Mouse (Mus musculus) urinary bladder, postnatal 10 days (tissue): ENCODE measurements around the gene Gm20388.

Source experiments
- DNase-seq: peaks from one replicate; pipeline ENCODE4 v3.0.0; 2022; ENCODE audit warnings: low spot score

Gm20388 gene

DNA sequence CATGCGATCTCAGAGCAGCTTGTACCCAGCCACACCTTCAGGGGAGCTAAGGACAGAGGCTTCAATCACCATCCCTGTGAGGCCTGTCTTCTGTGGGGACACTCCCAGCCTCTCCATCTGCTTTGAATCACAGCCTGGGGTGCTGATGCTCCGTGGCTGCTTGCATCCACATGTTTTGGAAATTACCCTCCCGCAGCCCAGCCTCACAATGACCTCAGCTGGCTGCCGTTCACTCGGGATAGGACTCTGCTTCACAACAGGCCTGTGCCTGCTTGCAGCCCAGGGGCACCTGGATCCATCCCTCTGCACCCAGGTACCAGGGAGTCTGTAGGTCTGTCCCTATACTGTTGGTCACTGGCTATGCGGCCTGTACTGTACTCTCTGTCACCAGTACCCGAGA, 2153.7 kb downstream of the Gm20388 start:
- no peak for DNase-seq

- DNase-seq = no peak
Measured at GRCm38 (mm10) chr8:122067783-122068505, 2157.3 kb downstream of the Gm20388 start.

GRCm38 (mm10) chr8:122068609-122069008, 2158.0 kb downstream of the Gm20388 start:
- no peak for DNase-seq

- DNase-seq = no peak
Measured at GRCm38 (mm10) chr8:122069281-122069680, 2158.6 kb downstream of the Gm20388 start.

- DNase-seq = no peak
Measured at GRCm38 (mm10) chr8:122071193-122071592, 2160.6 kb downstream of the Gm20388 start.

DNA sequence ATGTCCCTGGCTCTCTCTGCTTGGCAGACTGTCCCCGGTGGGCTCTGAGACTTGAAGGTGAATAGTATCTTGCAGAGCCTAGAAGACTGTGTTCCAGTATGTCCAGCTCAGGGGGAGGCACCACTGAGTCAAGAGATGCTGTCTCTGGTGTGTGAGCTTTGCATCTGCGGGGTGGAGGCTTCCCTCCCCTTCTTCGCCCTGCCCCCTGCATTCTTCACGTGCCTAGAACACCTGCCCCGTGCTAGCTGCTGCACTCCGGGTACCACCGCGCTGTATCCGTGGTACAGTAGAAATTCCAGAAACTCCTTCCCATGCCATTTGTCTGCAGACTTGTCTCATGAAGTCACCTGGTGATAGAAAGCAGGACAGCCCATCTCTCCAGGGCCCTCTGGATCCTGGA, 2163.3 kb downstream of the Gm20388 start:
- no peak for DNase-seq

DNA sequence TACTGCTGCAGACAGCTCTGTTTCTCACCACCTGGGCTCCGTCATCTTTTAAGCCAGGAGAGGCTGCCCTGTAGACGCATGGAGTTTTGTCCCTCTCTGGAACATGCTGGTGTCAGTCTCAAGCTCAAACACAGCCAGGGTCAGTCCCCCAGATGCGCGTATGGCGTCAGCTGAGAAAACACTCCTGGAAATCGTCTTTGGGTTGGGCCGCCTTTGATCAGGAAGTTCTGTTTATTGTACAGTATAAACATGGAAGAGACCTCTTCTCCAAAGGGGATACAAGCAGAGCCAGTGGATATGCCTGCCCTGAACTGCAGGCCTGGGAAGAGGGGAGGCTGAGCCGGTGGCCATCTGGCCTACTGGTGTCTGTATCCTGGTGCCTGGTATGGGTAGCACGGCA, 2163.8 kb downstream of the Gm20388 start:
- DNase-seq = no peak

DNA sequence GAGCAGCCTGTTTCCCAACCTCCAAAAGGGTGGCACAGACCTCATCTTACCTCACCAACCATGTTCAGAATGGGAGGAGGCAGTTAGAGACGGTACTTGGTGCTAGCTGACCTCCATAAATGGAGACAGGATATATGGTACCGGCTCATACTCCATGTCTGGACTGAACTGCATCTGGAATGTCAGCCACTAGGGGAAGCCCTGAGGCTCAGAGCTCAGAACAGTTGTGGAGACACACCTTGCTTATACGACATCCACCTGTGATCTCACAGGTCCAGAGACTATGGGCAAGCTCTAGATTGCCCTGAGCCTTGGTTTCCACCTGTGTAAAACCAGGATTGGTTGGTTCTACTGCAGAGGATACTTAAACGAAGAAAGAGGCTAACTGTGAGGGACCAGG, 2164.3 kb downstream of the Gm20388 start:
- DNase-seq = no peak

- DNase-seq = no peak
Measured at GRCm38 (mm10) chr8:122076183-122076842, 2165.7 kb downstream of the Gm20388 start.

DNA sequence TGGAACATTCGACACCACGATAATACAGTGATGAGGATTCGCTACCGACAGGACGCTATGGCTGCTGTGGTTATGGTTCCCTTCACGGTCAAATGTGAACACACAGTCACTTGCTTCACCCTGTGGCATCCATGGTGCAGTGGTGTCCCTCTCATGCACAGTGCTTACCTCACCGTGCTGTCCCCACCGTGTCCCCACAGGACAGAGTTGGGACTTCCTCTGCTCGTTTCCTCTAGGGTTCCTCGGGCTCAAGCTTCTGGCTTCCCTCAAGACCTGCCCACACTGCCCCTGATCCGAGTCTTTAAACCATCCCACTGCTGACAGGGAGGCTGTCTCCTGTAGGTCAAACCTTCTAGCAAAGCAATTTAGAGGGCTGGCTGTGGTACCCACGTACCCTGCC, 2167.7 kb downstream of the Gm20388 start:
- DNase-seq = no peak

- DNase-seq = no peak
Measured at GRCm38 (mm10) chr8:122079093-122079492, 2168.5 kb downstream of the Gm20388 start.

DNA sequence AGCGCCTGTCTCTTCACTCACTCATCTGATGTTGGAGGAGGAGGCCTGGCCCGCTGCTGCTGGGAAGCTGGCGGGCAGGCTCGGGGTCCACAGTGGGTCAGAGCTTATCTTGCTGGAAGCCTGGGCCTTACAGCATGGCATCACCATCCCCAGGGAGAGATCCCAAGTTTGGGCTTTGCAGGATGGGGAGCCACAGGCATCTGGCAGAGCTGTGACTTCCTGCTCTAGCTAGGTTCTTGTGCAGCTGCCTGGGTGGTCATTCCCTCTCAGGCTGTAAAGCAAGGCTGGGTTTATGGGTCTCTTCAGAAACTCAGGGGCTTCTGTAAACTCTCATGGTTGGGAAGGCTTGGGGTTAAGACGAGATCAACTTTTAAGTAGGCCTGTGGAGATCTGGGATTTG, 2169.7 kb downstream of the Gm20388 start:
- no peak for DNase-seq

DNA sequence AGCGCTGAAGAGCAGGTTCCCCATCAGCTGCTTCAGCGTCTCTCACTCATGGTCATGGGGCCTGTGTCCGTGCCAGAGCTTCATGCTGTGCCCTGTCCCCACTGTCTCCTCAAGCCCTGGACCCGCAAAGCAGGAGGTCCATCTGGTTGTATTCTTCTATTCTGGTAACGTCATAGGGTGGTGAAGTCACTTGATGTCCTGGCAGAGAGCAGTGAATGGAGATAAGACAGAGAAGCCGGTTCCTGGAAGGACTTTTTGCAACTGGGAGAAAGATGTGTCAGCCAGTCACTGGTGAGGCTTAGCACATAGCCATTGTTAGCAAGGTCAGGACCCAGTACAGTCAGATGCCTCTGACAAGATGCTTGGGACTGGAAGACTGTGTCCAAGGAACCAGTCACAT, 2172.8 kb downstream of the Gm20388 start:
- DNase-seq = no peak

DNA sequence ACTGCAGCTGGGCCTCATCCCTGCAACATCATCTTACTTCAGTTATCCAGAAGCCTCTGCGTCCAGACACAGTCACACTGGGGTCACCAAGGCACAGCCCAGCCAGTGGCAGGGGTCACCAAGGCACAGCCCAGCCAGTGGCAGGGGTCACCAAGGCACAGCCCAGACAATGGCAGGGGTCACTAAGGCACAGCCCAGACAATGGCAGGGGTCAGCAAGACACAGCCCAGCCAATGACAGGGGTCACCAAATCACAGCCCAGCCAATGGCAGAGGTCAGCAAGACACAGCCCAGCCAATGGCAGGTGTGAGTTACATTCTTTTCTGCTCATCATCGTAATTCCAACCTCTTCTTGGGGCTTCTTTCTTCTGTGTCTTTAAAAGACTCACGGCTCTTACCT, 2173.5 kb downstream of the Gm20388 start:
- DNase-seq = no peak

- DNase-seq = no peak
Measured at GRCm38 (mm10) chr8:122084726-122085410, 2174.2 kb downstream of the Gm20388 start.

GRCm38 (mm10) chr8:122086064-122086463, 2175.4 kb downstream of the Gm20388 start:
- DNase-seq = no peak

- DNase-seq = no peak
Measured at GRCm38 (mm10) chr8:122088631-122089030, 2178.0 kb downstream of the Gm20388 start.

- DNase-seq = no peak
Measured at GRCm38 (mm10) chr8:122089186-122089700, 2178.6 kb downstream of the Gm20388 start.

GRCm38 (mm10) chr8:122092476-122092875, 2181.8 kb downstream of the Gm20388 start:
- DNase-seq = no peak

GRCm38 (mm10) chr8:122098766-122099165, 2188.1 kb downstream of the Gm20388 start:
- DNase-seq = no peak

DNA sequence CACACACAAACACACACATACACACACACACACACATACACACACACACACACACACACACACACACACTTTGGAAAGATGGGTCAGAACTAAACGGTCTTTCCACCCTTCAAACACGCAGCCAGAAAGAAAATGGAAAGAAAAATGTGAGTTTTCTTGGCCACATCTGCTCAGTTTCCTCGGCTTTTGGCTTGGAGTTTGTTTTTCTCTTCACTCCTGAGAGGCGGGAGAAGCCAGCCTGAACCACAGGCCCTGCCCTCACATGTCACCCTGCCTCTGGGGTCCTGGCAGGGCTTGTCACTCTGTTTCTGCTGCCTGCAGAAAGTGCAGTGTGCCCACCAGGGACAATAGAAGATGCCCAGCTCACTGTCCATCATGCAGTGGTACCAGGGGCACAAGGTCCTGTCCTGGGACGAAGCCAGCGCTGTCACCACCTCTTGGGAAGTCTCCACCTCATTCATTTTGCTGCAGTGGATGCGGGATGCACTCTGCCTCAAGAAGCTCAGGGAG, 2189.1 kb downstream of the Gm20388 start:
- no peak for DNase-seq

- no peak for DNase-seq
Measured at GRCm38 (mm10) chr8:122101816-122102215, 2191.2 kb downstream of the Gm20388 start.

GRCm38 (mm10) chr8:122102286-122102685, 2191.6 kb downstream of the Gm20388 start:
- no peak for DNase-seq
